Mouse (Mus musculus) liver, embryonic 14.5 days (tissue): ENCODE data around the gene Lmx1b. TPM values are rescaled to one million over a fixed set of nuclear protein-coding genes. Genes with fewer than 3 reads are reported as not detected.

Experiments
- ATAC-seq: fragments of 200-750 bp; cut with Nextera tagmentation; 2 replicates; pipeline ENCODE4 v1.8.0; 2017; ENCODE audit warnings: moderate number of reproducible peaks, mild to moderate bottlenecking, moderate library complexity; ENCODE audit not compliant: insufficient read depth
- DNase-seq, 3 experiments: peaks; one replicate each; pipeline ENCODE4 v3.0.0-alpha.2; 2012 to 2013; ENCODE audit warnings: low read depth in 3 of 3, low spot score in 3 of 3
- H3K27ac ChIP-seq: fragments of 300-500 bp; sonication (generic); 2 replicates; pipeline ENCODE4 v1.5.1; 2014; ENCODE audit warnings: moderate library complexity, mild to moderate bottlenecking, control low read depth, inconsistent platforms
- H3K27me3 ChIP-seq: fragments of 300-500 bp; sonication (generic); 2 replicates; pipeline ENCODE4 v1.6.1; 2014; ENCODE audit warnings: mild to moderate bottlenecking, low read length, moderate library complexity; ENCODE audit not compliant: control insufficient read depth, insufficient read depth
- H3K36me3 ChIP-seq: fragments of 300-500 bp; sonication (generic); replicated peaks from 2 replicates; pipeline ENCODE4 v1.6.1; 2014; ENCODE audit warnings: low read depth; ENCODE audit not compliant: control insufficient read depth, insufficient read depth
- H3K4me1 ChIP-seq, 2 experiments: fragments of 200-500 bp in 1 of 2; fragments of 300-500 bp in 1 of 2; sonication (generic) in 1 of 2; replicated peaks; 2 replicates each; pipeline ENCODE4 v1.6.1; 2012 to 2014; ENCODE audit warnings: antibody characterized with exemption in 1 of 2, inconsistent platforms in 1 of 2, low read length in 1 of 2; ENCODE audit not compliant: control insufficient read depth in 2 of 2, insufficient read depth in 2 of 2
- H3K4me2 ChIP-seq: fragments of 300-500 bp; sonication (generic); 2 replicates; pipeline ENCODE4 v1.6.1; 2014; ENCODE audit warnings: low read depth, mild to moderate bottlenecking, control low read depth, moderate library complexity
- H3K4me3 ChIP-seq, 2 experiments: fragments of 200-500 bp in 1 of 2; fragments of 300-500 bp in 1 of 2; sonication (generic) in 1 of 2; 2 replicates each; pipeline ENCODE4 v1.5.1; 2012 to 2014; ENCODE audit warnings: low read depth in 2 of 2, low read length in 2 of 2, mild to moderate bottlenecking in 2 of 2, control low read depth in 1 of 2, inconsistent platforms in 1 of 2, moderate library complexity in 1 of 2; ENCODE audit not compliant: insufficient read depth in 1 of 2
- H3K9ac ChIP-seq: fragments of 300-500 bp; sonication (generic); replicated peaks from 2 replicates; pipeline ENCODE4 v1.6.1; 2014; ENCODE audit warnings: mild to moderate bottlenecking, control low read depth, moderate library complexity
- H3K9me3 ChIP-seq: fragments of 300-500 bp; sonication (generic); 2 replicates; pipeline ENCODE4 v1.6.1; 2016; ENCODE audit warnings: low read length, mixed read lengths; ENCODE audit not compliant: control insufficient read depth
- CTCF ChIP-seq: IDR thresholded peaks from 2 replicates; pipeline ENCODE4 v1.5.1; 2016; ENCODE audit warnings: antibody characterized with exemption, low read depth, control low read depth
- EP300 ChIP-seq: IDR thresholded peaks from 2 replicates; pipeline ENCODE4 v1.6.1; 2016; ENCODE audit warnings: antibody characterized with exemption, low read depth
- WGBS: fragments of 180-500 bp; shearing (Covaris S2); extraction: QIAGEN DNeasy Blood & Tissue Kit; methylation state at CpG from one replicate; pipeline ENCODE4 v1.1.7; 2014; ENCODE audit not compliant: insufficient replicate concordance; 5-methylcytosine and 5-hydroxymethylcytosine counted together
- polyA plus RNA-seq, 2 experiments: library from polyadenylated mRNA; depleted of rRNA in 1 of 2; stranded (reverse) in 1 of 2; unstranded in 1 of 2; fragments of >200 nt; fragmentation: Nextera tagmentation in 1 of 2; extraction: Ambion mirVana in 1 of 2; gene quantifications; 2 replicates each; pipeline versions ENCODE4 v1.2.1 to v1.2.3; 2012 to 2014

The Lmx1b gene
- polyA plus RNA-seq, 2 experiments: 0.06 TPM; not detected in 1

DNA sequence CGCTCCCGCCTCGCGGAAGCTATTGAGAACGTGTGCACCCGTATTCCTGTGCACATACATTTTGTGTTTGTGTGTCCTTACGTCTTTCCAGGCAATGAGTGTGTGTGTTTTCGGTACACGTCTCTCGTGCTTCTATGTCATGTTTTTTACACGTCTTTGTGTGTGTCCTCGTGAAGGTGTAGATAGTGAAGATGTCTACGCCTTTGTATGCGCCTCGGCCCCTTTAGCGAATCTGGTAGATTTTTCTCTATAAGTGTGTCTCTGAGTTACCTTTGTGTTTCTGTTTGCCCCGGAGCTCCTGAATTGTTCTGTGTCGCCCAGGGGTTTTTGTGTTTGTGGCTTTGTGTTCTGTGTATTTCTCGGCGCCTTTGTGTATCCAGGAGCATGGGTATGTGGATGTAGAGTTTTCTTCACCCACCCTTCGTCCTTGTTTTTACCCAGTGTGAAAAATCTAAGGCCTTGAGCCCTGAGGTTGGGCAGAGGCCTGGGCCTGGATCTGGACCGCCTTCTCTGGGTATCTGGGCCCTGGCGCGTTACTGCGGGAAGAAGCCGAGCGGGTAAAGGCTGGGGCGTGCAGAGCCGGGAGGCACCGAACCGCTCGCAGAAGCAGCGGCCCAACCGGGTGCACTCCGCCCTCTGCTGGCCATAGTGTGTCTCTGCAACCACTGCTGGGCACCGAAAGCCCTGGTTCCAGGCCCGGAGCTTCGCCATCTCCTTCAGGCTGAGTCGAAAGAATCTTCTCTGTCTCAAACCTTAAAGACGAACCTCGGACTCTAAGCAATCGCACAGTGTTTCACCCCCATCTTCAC, 2.5 kb upstream of the Lmx1b start:
- Histone ChIP-seq H3K36me3 (no peaks in the 10 kb centered on the region), H3K9ac (no peak overlapping the region), H3K9me3 (no peaks in the 10 kb centered on the region), H3K27me3 (peaks cover 97% of the 10 kb centered on the region), H3K27ac (no peak overlapping the region), H3K4me2 (no peak overlapping the region), H3K4me3 (no peak overlapping the region), H3K4me1 (no peaks in the 10 kb centered on the region)
- 3% methylated on average over 42 of the region's 42 CpGs for WGBS
- ATAC-seq (no peak), DNase-seq (peak in 2 of 3 experiments; percentile 4 to 16)
- TF ChIP-seq EP300 (no peak), CTCF (peak; percentile 90)

- no peak overlapping the region for H3K4me3 ChIP-seq
- ATAC-seq (no peak), DNase-seq (no peak)
- no peak overlapping the region for H3K9ac ChIP-seq
- no peaks in the 10 kb centered on the region for H3K36me3 ChIP-seq
- H3K27ac ChIP-seq: no peak overlapping the region
- WGBS: 3% methylated on average over 41 of the region's 41 CpGs
- H3K27me3 ChIP-seq: peaks cover 100% of the 10 kb centered on the region
- H3K9me3 ChIP-seq: no peaks in the 10 kb centered on the region
- H3K4me1 ChIP-seq: no peaks in the 10 kb centered on the region
- H3K4me2 ChIP-seq: no peak overlapping the region
- TF ChIP-seq CTCF (no peak), EP300 (no peak)
These were observed 1.7 kb upstream of the Lmx1b start for GRCm38 (mm10) chr2:33641859-33642571.

DNA sequence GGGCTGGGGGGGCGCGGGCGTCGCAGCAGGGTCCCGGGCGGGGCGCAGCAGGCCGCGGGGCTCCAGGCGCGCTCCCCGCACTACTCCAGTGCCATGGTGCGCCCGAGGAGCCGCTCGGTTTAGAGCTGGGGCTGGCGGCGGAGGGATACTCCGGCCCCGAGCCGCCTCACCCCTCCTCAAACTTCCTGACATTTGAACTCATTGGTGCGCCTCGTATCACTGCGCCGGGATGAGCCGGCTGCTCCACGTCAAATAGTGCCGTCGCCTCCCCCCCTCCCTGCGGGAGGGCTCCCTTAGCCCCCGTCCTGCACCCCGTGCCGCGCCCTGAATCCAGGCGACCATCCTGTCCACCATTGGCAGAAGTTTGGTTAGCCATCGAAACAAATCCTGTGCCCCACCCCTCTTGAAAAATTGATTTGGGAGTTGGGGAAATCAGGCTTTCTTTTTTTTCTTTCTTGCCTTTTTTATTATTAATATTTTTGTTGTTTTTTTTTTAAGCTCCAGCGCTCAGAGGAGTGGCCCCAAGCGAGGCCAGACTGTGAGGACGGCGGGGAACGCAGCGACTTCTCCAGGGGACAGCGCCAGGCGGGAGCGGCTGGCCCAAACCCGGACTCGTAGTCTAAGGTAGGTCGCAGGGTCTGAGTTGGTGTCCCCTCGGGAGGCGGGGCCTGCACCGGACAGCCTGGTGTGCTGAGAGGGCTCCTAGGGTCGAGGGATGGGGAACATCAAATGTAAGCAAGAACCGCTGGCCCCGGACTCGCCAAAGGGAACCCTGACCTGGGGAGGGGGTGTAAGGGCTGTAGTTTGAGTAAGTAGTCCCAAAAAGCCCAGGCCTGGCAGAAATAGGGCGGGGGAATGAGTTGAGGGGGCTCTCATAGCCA, 907 bp upstream of the Lmx1b start:
- peaks cover 100% of the 10 kb centered on the region for H3K27me3 ChIP-seq
- DNase-seq (no peak), ATAC-seq (no peak)
- no peaks in the 10 kb centered on the region for H3K9me3 ChIP-seq
- peak overlapping the region; percentile 39 for H3K4me2 ChIP-seq
- H3K4me1 ChIP-seq: no peaks in the 10 kb centered on the region
- no peak overlapping the region for H3K9ac ChIP-seq
- H3K27ac ChIP-seq: no peak overlapping the region
- TF ChIP-seq EP300 (no peak), CTCF (no peak)
- H3K4me3 ChIP-seq: peak overlapping the region in 1 of 2 experiments; percentile 29; a peak in 2 of 4 replicates
- H3K36me3 ChIP-seq: no peaks in the 10 kb centered on the region
- 2% methylated on average over 53 of the region's 56 CpGs for WGBS

DNA sequence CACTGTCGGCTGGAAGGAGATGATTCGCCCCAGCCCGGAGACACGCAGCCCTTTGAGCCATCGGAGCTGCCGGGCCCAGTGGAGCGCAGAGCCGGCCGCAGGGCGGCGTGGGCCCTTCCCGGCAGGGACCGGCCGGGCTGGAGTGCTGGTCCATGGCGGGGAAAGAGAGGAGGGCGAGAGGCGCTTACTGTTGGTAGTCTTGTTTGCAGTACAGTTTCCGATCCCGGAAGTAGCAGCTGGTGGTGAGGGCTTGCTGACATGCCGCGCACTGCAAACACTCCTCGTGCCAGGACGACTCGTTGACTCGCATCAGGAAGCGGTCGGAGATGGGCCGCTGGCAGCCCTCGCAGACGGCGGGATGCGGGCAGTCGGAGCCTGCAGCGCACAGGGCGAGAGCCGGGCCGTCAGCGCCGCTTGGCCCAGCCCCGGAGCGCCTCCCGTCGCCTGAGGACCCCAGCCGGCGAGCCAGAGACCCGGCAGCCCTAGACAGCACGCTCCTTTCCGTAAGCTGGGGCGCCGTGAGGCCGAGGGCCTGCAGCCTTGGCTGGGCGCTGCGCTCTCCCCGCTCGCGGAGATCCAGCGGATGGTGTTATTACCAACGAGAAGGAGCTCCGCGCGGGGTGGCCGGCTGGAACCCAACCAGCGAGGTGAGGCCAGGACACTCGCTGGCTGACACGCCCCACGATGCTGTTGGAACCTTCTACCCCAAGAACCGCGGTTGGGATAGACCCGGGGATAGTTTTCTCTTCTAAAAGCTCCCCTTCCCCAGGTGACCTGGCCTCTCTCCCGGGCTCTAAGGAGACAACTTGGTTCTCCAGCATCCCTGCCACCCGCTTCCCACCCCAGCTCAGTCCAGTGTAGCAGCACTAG, 775 bp downstream of the Lmx1b start:
- no peak for ATAC-seq
- Histone ChIP-seq H3K36me3 (no peaks in the 10 kb centered on the region), H3K9ac (no peak overlapping the region), H3K27me3 (peaks cover 100% of the 10 kb centered on the region), H3K4me2 (no peak overlapping the region), H3K4me3 (no peak overlapping the region), H3K9me3 (no peaks in the 10 kb centered on the region), H3K27ac (no peak overlapping the region), H3K4me1 (no peaks in the 10 kb centered on the region)
- DNase-seq: no peak
- 1% methylated on average over 68 of the region's 71 CpGs for WGBS
- no peak for TF ChIP-seq CTCF
- no peak for TF ChIP-seq EP300
